Mouse (Mus musculus) heart, postnatal 4 days (tissue): Measurements from ENCODE around the gene Tmc1. TPM values are rescaled to one million over a fixed set of nuclear protein-coding genes. Genes with fewer than 3 reads are reported as not detected.

ENCODE experiments used
- DNase-seq: peaks from one replicate; pipeline ENCODE4 v3.0.0; 2021
- total RNA-seq, 2 experiments: library from RNA; stranded (reverse); gene quantifications; 2 replicates each; pipeline ENCODE4 v1.2.3; 2021

Gene Tmc1
- total RNA-seq: not detected

- DNase-seq: no peak
Observed at GRCm38 (mm10) chr19:20953874-20954273, at the start of gene Tmc1. Tmc1 (minus strand) TSS chr19:20954202.

- no peak for DNase-seq
Observed at GRCm38 (mm10) chr19:21001552-21001951, 47.5 kb upstream of the Tmc1 start.

- DNase-seq: no peak
Observed at GRCm38 (mm10) chr19:20979244-20979643, 25.2 kb upstream of the Tmc1 start.

- DNase-seq: no peak
Observed at GRCm38 (mm10) chr19:20978148-20978547, 24.1 kb upstream of the Tmc1 start.

- no peak for DNase-seq
Observed at GRCm38 (mm10) chr19:20971926-20972325, 17.9 kb upstream of the Tmc1 start.

- no peak for DNase-seq
Observed at GRCm38 (mm10) chr19:20954815-20955214, 813 bp upstream of the Tmc1 start.

GRCm38 (mm10) chr19:20944446-20944845 lies 9.6 kb downstream of the Tmc1 start:
- no peak for DNase-seq

- no peak for DNase-seq
Observed at GRCm38 (mm10) chr19:20924282-20924681, 29.7 kb downstream of the Tmc1 start.

- no peak for DNase-seq
Observed at GRCm38 (mm10) chr19:20923336-20924211, 30.4 kb downstream of the Tmc1 start.

GRCm38 (mm10) chr19:20918241-20918640 lies 35.8 kb downstream of the Tmc1 start:
- no peak for DNase-seq

GRCm38 (mm10) chr19:20915151-20915550 lies 38.9 kb downstream of the Tmc1 start:
- DNase-seq: no peak

- DNase-seq: no peak
Observed at GRCm38 (mm10) chr19:20910356-20910755, 43.6 kb downstream of the Tmc1 start.

- no peak for DNase-seq
Observed at GRCm38 (mm10) chr19:20881205-20881604, 72.8 kb downstream of the Tmc1 start.

GRCm38 (mm10) chr19:20875881-20876280 lies 78.1 kb downstream of the Tmc1 start:
- no peak for DNase-seq

GRCm38 (mm10) chr19:20861779-20862178 lies 92.2 kb downstream of the Tmc1 start:
- no peak for DNase-seq

- DNase-seq: no peak
Observed at GRCm38 (mm10) chr19:20860270-20860669, 93.7 kb downstream of the Tmc1 start.

- no peak for DNase-seq
Observed at GRCm38 (mm10) chr19:20857819-20858218, 96.2 kb downstream of the Tmc1 start.

- no peak for DNase-seq
Observed at GRCm38 (mm10) chr19:20848906-20849305, 105.1 kb downstream of the Tmc1 start.

- DNase-seq: no peak
Observed at GRCm38 (mm10) chr19:20847476-20848073, 106.4 kb downstream of the Tmc1 start.

GRCm38 (mm10) chr19:20837422-20837821 lies 116.6 kb downstream of the Tmc1 start:
- DNase-seq: no peak

- peak; percentile 32 for DNase-seq
Observed at GRCm38 (mm10) chr19:20836055-20836845, 117.8 kb downstream of the Tmc1 start.

- DNase-seq: no peak
Observed at GRCm38 (mm10) chr19:20834895-20835294, 119.1 kb downstream of the Tmc1 start.

GRCm38 (mm10) chr19:20799460-20799859 lies 154.5 kb downstream of the Tmc1 start:
- DNase-seq: no peak
